Mouse (Mus musculus) megakaryocyte progenitor cell, adult 5-6 weeks (primary cell): ENCODE results near the gene Gm9639. TPM values are rescaled to one million over a fixed set of nuclear protein-coding genes. Genes with fewer than 3 reads are reported as not detected.
"Not testable (repeated sequence)": the region's sequence is repeated elsewhere in the genome, so short reads cannot be mapped to it uniquely, and the experiment has no call there.

ENCODE experiments used
- ATAC-seq: replicated peaks from 2 replicates; pipeline ENCODE4 v1.8.0; 2016; ENCODE audit warnings: mild to moderate bottlenecking, moderate TSS enrichment, inconsistent platforms; ENCODE audit not compliant: poor library complexity
- total RNA-seq, 2 experiments: library from RNA; stranded (forward) in 1 of 2; stranded (reverse) in 1 of 2; fragments of 157-497, 149-512 nt in 1 of 2; fragments of 200-1000 nt in 1 of 2; gene quantifications; 2 replicates each; pipeline versions ENCODE4 v1.2.3 to v1.2.4; 2015 to 2017

Gene Gm9639
- total RNA-seq, 2 experiments from 2014 or later, result not detected

DNA sequence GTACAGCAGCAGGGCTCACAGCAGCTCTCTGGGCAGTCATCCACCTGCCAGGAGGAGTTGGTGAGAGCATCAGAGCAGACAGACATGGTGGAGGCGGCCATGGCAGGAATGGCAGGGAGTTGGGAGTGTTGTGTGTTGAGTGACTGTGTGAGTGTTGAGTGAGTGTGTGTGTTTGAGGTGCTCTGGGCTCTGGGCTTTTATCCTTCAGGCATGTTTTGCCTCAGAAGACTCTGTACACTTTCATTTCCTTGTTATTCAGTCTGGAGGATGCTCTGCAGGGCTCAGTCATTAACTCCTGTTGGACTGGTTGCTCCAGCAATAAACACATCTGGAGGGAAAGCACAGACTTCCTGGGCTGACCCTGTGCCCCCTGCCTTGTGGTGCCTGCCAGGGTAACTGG lies 35.3 kb downstream of the Gm9639 start, which contains the start of gene Gm3233:
Gene Gm3233 (minus strand): TSS at position 101 of the 400 bp plus-strand sequence.
- ATAC-seq, result not testable (repeated sequence)

DNA sequence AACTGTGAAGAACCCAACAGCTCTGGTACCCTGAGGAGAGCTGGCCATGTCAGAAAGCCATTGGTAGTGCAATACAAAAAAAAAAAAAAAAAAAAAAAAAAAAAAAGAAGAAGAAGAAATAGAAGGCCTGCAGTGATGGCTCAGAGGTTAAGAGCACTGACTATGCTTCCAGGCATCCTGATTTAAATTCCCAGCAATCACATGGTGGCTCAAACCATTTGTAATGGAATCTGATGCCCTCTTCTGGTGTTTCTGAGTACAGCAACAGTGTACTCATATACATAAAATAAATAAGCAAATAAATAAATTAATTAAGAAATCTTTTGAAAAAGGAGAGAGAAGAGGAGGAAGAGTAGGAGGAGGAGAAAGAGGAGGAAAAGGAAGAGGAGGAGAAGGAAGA lies 41.4 kb downstream of the Gm9639 start:
- ATAC-seq, result no peak

DNA sequence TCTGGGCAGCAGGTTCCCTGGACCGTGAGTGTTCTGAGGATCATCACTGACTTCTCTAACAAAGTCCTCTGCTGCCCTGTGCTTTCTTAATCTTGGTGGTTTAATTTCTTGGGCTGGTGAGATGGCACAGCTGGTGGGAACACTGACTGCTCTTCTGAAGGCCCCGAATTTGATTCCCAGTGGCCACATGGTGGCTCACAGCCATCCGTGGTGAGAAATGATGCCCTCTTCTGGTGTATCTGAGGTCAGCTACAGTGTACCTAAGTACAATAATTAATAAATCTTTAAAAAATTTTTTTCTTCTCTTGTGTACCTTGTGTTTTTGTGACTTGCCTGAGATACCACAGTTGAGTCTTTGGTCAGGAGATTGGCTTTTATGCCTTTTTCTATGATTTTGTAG lies 42.6 kb downstream of the Gm9639 start:
- ATAC-seq, result 0 out of 2 replicates have a peak, but pooled peaks have one; percentile 23

DNA sequence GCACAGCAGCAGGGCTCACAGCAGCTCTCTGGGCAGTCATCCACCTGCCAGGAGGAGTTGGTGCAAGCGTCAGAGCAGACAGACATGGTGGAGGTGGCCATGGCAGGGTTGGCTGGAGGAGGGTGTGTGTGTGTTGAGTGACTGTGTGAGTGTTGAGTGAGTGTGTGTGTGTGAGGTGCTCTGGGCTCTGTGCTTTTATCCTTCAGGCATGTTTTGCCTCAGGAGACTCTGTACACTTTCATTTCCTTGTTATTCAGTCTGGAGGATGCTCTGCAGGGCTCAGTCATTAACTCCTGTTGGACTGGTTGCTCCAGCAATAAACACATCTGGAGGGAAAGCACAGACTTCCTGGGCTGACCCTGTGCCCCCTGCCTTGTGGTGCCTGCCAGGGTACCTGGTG lies 43.6 kb downstream of the Gm9639 start, which contains the start of gene Gm9736:
Gene Gm9736 (minus strand): TSS at position 101 of the 400 bp plus-strand sequence.
- not testable (repeated sequence) for ATAC-seq

DNA sequence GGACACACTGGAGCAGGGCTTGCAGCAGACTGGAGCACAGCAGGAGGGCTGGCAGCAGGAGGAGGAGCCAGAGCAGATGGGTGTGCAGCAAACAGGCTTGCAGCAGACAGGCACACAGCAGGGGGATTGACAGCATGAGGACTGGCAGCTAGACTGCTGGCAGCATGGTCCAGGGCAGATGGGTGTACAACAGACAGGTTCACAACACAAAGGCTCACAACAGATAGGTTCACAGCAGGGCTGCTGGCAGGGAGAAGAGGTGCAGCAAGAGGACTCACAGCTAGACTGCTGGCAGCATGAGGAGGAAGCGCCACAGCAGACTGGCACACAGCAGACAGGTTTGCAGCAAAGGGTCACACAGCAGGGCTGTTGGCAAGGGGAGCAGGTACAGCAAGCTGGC lies 44.2 kb downstream of the Gm9639 start:
- ATAC-seq, result not testable (repeated sequence)

Other genes starting within 250 kb of the Gm9639 start
Only the 30 nearest of the 33 such genes appear.
- gene Pttg1ip, start 213.4 kb downstream of the Gm9639 start, total RNA-seq (2015), result 54.1 and 60.0 TPM in 2 replicates
- 31.8 and 37.6 TPM in 2 replicates for gene Pttg1ip, start 213.4 kb downstream of the Gm9639 start, total RNA-seq (2017)
- 34.5 and 38.8 TPM in 2 replicates for gene Sumo3, start 189.0 kb downstream of the Gm9639 start, total RNA-seq (2015)
- 187 and 212 TPM in 2 replicates for gene Sumo3, start 189.0 kb downstream of the Gm9639 start, total RNA-seq (2017)
- not detected in 2 replicates for gene Gm49325, start 188.9 kb downstream of the Gm9639 start, total RNA-seq (2015)
- 1.1 TPM in 1 of 2 replicates, not detected in the other for gene Gm49325, start 188.9 kb downstream of the Gm9639 start, total RNA-seq (2017)
- gene Ube2g2, start 172.8 kb downstream of the Gm9639 start, total RNA-seq (2015), result 22.8 and 25.1 TPM in 2 replicates
- gene Ube2g2, start 172.8 kb downstream of the Gm9639 start, total RNA-seq (2017), result 30.4 and 34.2 TPM in 2 replicates
- gene Tspear, start 108.5 kb downstream of the Gm9639 start, total RNA-seq (2015), result 0.12 and 0.96 TPM in 2 replicates
- not detected in 2 replicates for gene Tspear, start 108.5 kb downstream of the Gm9639 start, total RNA-seq (2017)
- not detected in 2 replicates for gene Gm19402, start 104.3 kb downstream of the Gm9639 start, total RNA-seq (2015)
- not detected in 2 replicates for gene Gm19402, start 104.3 kb downstream of the Gm9639 start, total RNA-seq (2017)
- not detected in 2 replicates for gene Gm9508, start 97.8 kb downstream of the Gm9639 start, total RNA-seq (2015)
- gene Gm9508, start 97.8 kb downstream of the Gm9639 start, total RNA-seq (2017), result not detected in 2 replicates
- not detected in 2 replicates for gene Gm10272, start 88.5 kb downstream of the Gm9639 start, total RNA-seq (2015)
- gene Gm10272, start 88.5 kb downstream of the Gm9639 start, total RNA-seq (2017), result not detected in 2 replicates
- not detected in 2 replicates for gene Gm10024, start 83.6 kb downstream of the Gm9639 start, total RNA-seq (2015)
- gene Gm10024, start 83.6 kb downstream of the Gm9639 start, total RNA-seq (2017), result not detected in 2 replicates
- not detected in 2 replicates for gene Gm10142, start 79.3 kb downstream of the Gm9639 start, total RNA-seq (2015)
- gene Gm10142, start 79.3 kb downstream of the Gm9639 start, total RNA-seq (2017), result not detected in 2 replicates
- gene Krtap12-1, start 74.5 kb downstream of the Gm9639 start, total RNA-seq (2015), result not detected in 2 replicates
- gene Krtap12-1, start 74.5 kb downstream of the Gm9639 start, total RNA-seq (2017), result not detected in 2 replicates
- gene Gm10100, start 68.6 kb downstream of the Gm9639 start, total RNA-seq (2015), result not detected in 2 replicates
- gene Gm10100, start 68.6 kb downstream of the Gm9639 start, total RNA-seq (2017), result not detected in 2 replicates
- gene Gm18596, start 52.4 kb downstream of the Gm9639 start, total RNA-seq (2015), result not detected in 2 replicates
- gene Gm18596, start 52.4 kb downstream of the Gm9639 start, total RNA-seq (2017), result not detected in 2 replicates
- not detected in 2 replicates for gene Gm9736, start 43.7 kb downstream of the Gm9639 start, total RNA-seq (2015)
- gene Gm9736, start 43.7 kb downstream of the Gm9639 start, total RNA-seq (2017), result not detected in 2 replicates
- not detected in 2 replicates for gene Gm3233, start 35.4 kb downstream of the Gm9639 start, total RNA-seq (2015)
- gene Gm3233, start 35.4 kb downstream of the Gm9639 start, total RNA-seq (2017), result not detected in 2 replicates
- gene Gm3238, start 23.8 kb downstream of the Gm9639 start, total RNA-seq (2015), result not detected in 2 replicates
- gene Gm3238, start 23.8 kb downstream of the Gm9639 start, total RNA-seq (2017), result not detected in 2 replicates
- gene Gm7138, start 18.1 kb downstream of the Gm9639 start, total RNA-seq (2015), result not detected in 2 replicates
- not detected in 2 replicates for gene Gm7138, start 18.1 kb downstream of the Gm9639 start, total RNA-seq (2017)
- gene Gm3250, start 12.5 kb downstream of the Gm9639 start, total RNA-seq (2015), result not detected in 2 replicates
- gene Gm3250, start 12.5 kb downstream of the Gm9639 start, total RNA-seq (2017), result not detected in 2 replicates
- not detected in 2 replicates for gene Gm7137, start 6.9 kb downstream of the Gm9639 start, total RNA-seq (2015)
- gene Gm7137, start 6.9 kb downstream of the Gm9639 start, total RNA-seq (2017), result not detected in 2 replicates
- gene Gm19668, start 4.1 kb upstream of the Gm9639 start, total RNA-seq (2015), result not detected in 2 replicates
- not detected in 2 replicates for gene Gm19668, start 4.1 kb upstream of the Gm9639 start, total RNA-seq (2017)
- gene Gm9507, start 16.8 kb upstream of the Gm9639 start, total RNA-seq (2015), result not detected in 2 replicates
- not detected in 2 replicates for gene Gm9507, start 16.8 kb upstream of the Gm9639 start, total RNA-seq (2017)
- gene Gm2696, start 19.6 kb upstream of the Gm9639 start, total RNA-seq (2015), result not detected in 2 replicates
- gene Gm2696, start 19.6 kb upstream of the Gm9639 start, total RNA-seq (2017), result not detected in 2 replicates
- gene Krtap10-4, start 32.0 kb upstream of the Gm9639 start, total RNA-seq (2015), result not detected in 2 replicates
- not detected in 2 replicates for gene Krtap10-4, start 32.0 kb upstream of the Gm9639 start, total RNA-seq (2017)
- gene Krtap10-10, start 40.9 kb upstream of the Gm9639 start, total RNA-seq (2015), result not detected in 2 replicates
- not detected in 2 replicates for gene Krtap10-10, start 40.9 kb upstream of the Gm9639 start, total RNA-seq (2017)
- gene Gm36176, start 51.7 kb upstream of the Gm9639 start, total RNA-seq (2015), result not detected in 2 replicates
- not detected in 2 replicates for gene Gm36176, start 51.7 kb upstream of the Gm9639 start, total RNA-seq (2017)
- gene Gm10318, start 57.8 kb upstream of the Gm9639 start, total RNA-seq (2015), result not detected in 2 replicates
- gene Gm10318, start 57.8 kb upstream of the Gm9639 start, total RNA-seq (2017), result not detected in 2 replicates
- not detected in 2 replicates for gene Gm3285, start 66.9 kb upstream of the Gm9639 start, total RNA-seq (2015)
- not detected in 2 replicates for gene Gm3285, start 66.9 kb upstream of the Gm9639 start, total RNA-seq (2017)
- 0.12 TPM in 1 of 2 replicates, not detected in the other for gene Lrrc3, start 107.5 kb upstream of the Gm9639 start, total RNA-seq (2015)
- gene Lrrc3, start 107.5 kb upstream of the Gm9639 start, total RNA-seq (2017), result not detected in 2 replicates
- gene Trpm2, start 175.5 kb upstream of the Gm9639 start, total RNA-seq (2015), result 2.7 and 5.1 TPM in 2 replicates
- gene Trpm2, start 175.5 kb upstream of the Gm9639 start, total RNA-seq (2017), result 1.4 and 2.9 TPM in 2 replicates
- gene 1810043G02Rik, start 183.4 kb upstream of the Gm9639 start, total RNA-seq (2015), result 6.0 and 6.4 TPM in 2 replicates
- gene 1810043G02Rik, start 183.4 kb upstream of the Gm9639 start, total RNA-seq (2017), result 5.9 and 11.2 TPM in 2 replicates